Mouse (Mus musculus) megakaryocyte, embryonic 14.5 days (primary cell): ENCODE results near the gene Keap1.

Source experiments
- FLI1 ChIP-seq: IDR thresholded peaks from 2 replicates; pipeline ENCODE4 v1.6.1; 2012; ENCODE audit warnings: low read length, inconsistent platforms, mixed read lengths
- GATA1 ChIP-seq: IDR thresholded peaks from 3 replicates; pipeline ENCODE4 v1.6.1; 2012; ENCODE audit warnings: mixed read lengths, low read length, inconsistent platforms, borderline replicate concordance

DNA sequence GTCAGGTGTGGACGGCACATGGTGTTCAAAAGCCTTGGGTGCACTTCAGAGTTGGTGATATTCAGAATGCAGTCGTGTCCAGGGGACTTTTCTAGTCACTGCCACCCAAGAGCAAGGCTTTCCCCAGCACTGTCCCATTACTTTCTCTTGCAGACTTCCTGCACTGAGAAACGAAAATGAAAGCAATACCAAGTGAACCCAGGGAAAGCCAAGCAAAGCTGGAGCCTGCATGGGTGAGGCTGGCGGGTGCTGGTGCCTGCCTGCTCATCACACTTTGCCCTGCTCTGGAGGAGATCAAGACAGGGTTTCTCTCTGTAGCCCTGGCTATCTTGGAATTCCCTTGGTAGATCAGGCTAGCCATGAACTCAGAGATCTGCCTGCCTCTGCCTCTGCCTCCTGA lies 3.8 kb downstream of the Keap1 start:
- no peak for TF ChIP-seq FLI1
- no peak for TF ChIP-seq GATA1
